Mouse (Mus musculus) myocyte (in vitro differentiated cells): ENCODE measurements at regions not wholly inside any gene's neighbourhood (a gene's known extent, or its start where the extent isn't known, plus 50 kb on each side); places are given as distances from the start of the nearest gene placed in this dataset.
A peak's percentile ranks its signal among the peaks of the same experiment; 100 is the strongest.

Experiments
- H3K27me3 ChIP-seq: one replicate; pipeline ENCODE4 v1.6.1; 2011; ENCODE audit not compliant: control insufficient read depth, insufficient read depth, insufficient read length
- H3K36me3 ChIP-seq: one replicate; pipeline ENCODE4 v1.6.1; 2011; ENCODE audit not compliant: control insufficient read depth, insufficient read depth
- H3K4me2 ChIP-seq: one replicate; pipeline ENCODE4 v1.6.1; 2011; ENCODE audit warnings: low read depth, control low read depth
- H3K4me3 ChIP-seq: one replicate; pipeline ENCODE4 v1.5.1; 2011; ENCODE audit warnings: mild to moderate bottlenecking, control low read depth, moderate library complexity
- H3K79me2 ChIP-seq: one replicate; pipeline ENCODE4 v1.6.1; 2011; ENCODE audit not compliant: control insufficient read depth, insufficient read depth
- H3ac ChIP-seq: one replicate; pipeline ENCODE4 v1.6.1; 2011; ENCODE audit not compliant: control insufficient read depth, insufficient read length
- CEBPB ChIP-seq: IDR thresholded peaks from 2 replicates; pipeline ENCODE4 v1.6.1; 2011; ENCODE audit warnings: mild to moderate bottlenecking, moderate library complexity; ENCODE audit not compliant: poor library complexity, insufficient read depth, severe bottlenecking
- E2F4 ChIP-seq: IDR thresholded peaks from one replicate; pipeline ENCODE4 v1.6.1; 2011; ENCODE audit warnings: mild to moderate bottlenecking, control low read depth, moderate library complexity; ENCODE audit not compliant: insufficient read depth
- MAX ChIP-seq: IDR thresholded peaks from one replicate; pipeline ENCODE4 v1.6.1; 2011; ENCODE audit warnings: low read depth, mild to moderate bottlenecking, control low read depth
- MYOD1 ChIP-seq, 3 experiments: IDR thresholded peaks; one replicate each; pipeline ENCODE4 v1.6.1; 2011; ENCODE audit warnings: control low read depth in 2 of 3, low read depth in 2 of 3, mild to moderate bottlenecking in 2 of 3, moderate library complexity in 1 of 3; ENCODE audit not compliant: insufficient read length in 2 of 3, control insufficient read depth in 1 of 3
- MYOG ChIP-seq, 3 experiments: IDR thresholded peaks; one replicate each; pipeline ENCODE4 v1.6.1; 2011; ENCODE audit warnings: control low read depth in 2 of 3, low read depth in 2 of 3, mild to moderate bottlenecking in 2 of 3; ENCODE audit not compliant: insufficient read length in 2 of 3, control insufficient read depth in 1 of 3, insufficient read depth in 1 of 3
- POLR2A ChIP-seq: IDR thresholded peaks from one replicate; pipeline ENCODE4 v1.6.1; 2011; ENCODE audit warnings: low read depth, mild to moderate bottlenecking, control low read depth, moderate library complexity; ENCODE audit not compliant: insufficient read length
- POLR2AphosphoS2 ChIP-seq: IDR thresholded peaks from one replicate; pipeline ENCODE4 v1.6.1; 2011; ENCODE audit warnings: low read depth, control low read depth; ENCODE audit not compliant: insufficient read length
- REST ChIP-seq: IDR thresholded peaks from one replicate; pipeline ENCODE4 v1.6.1; 2011; ENCODE audit warnings: mild to moderate bottlenecking, control low read depth, moderate library complexity; ENCODE audit not compliant: insufficient read depth, insufficient read length
- SRF ChIP-seq: IDR thresholded peaks from one replicate; pipeline ENCODE4 v1.6.1; 2011; ENCODE audit warnings: low read depth; ENCODE audit not compliant: control insufficient read depth, insufficient read length
- TCF12 ChIP-seq: IDR thresholded peaks from one replicate; pipeline ENCODE4 v1.6.1; 2011; ENCODE audit warnings: mild to moderate bottlenecking, control low read depth; ENCODE audit not compliant: poor library complexity, insufficient read depth, severe bottlenecking
- TCF3 ChIP-seq: IDR thresholded peaks from one replicate; pipeline ENCODE4 v1.6.1; 2011; ENCODE audit warnings: low read depth, control low read depth; ENCODE audit not compliant: insufficient read length
- USF1 ChIP-seq: IDR thresholded peaks from one replicate; pipeline ENCODE4 v1.6.1; 2011; ENCODE audit warnings: low read depth, mild to moderate bottlenecking, control low read depth, moderate library complexity

- Histone ChIP-seq H3K36me3 (no peaks in the 10 kb centered on the region), H3K79me2 (no peaks in the 10 kb centered on the region), H3K4me2 (no peak overlapping the region)
Measured at GRCm38 (mm10) chr16:50002456-50002788, 202.1 kb downstream of the Cd47 start.

GRCm38 (mm10) chr16:50009046-50009445, 208.7 kb downstream of the Cd47 start:
- Histone ChIP-seq H3ac (no peak overlapping the region), H3K36me3 (no peaks in the 10 kb centered on the region), H3K4me2 (no peak overlapping the region), H3K4me3 (no peak overlapping the region), H3K27me3 (no peaks in the 10 kb centered on the region), H3K79me2 (no peaks in the 10 kb centered on the region)
- TF ChIP-seq MAX (no peak), USF1 (peak; percentile 11)

More at GRCm38 (mm10) chr16:50002456-50002788, 202.1 kb downstream of the Cd47 start:
- no peak overlapping the region for H3ac ChIP-seq
- H3K4me3 ChIP-seq: no peak overlapping the region
- TF ChIP-seq MAX (no peak), USF1 (no peak), REST (no peak), MYOD1 (IDR thresholded peaks at IDR 0.05; ENCODE audit: control insufficient read depth in 1 of 3, insufficient read length in 2 of 3, low read depth in 2 of 3) (no peak), E2F4 (no peak), CEBPB (no peak), POLR2A (no peak), TCF3 (no peak), MYOG (IDR thresholded peaks at IDR 0.05; ENCODE audit: control insufficient read depth in 1 of 3, insufficient read depth in 1 of 3, insufficient read length in 2 of 3, low read depth in 2 of 3) (no peak), SRF (no peak), TCF12 (no peak), POLR2AphosphoS2 (no peak)
- no peaks in the 10 kb centered on the region for H3K27me3 ChIP-seq

GRCm38 (mm10) chr16:50009542-50009941, 209.2 kb downstream of the Cd47 start:
- no peaks in the 10 kb centered on the region for H3K36me3 ChIP-seq
- peak overlapping the region; percentile 66 for H3K4me2 ChIP-seq
- no peaks in the 10 kb centered on the region for H3K27me3 ChIP-seq
- TF ChIP-seq TCF12 (no peak), USF1 (no peak), MAX (no peak), CEBPB (no peak), MYOG (IDR thresholded peaks at IDR 0.05; ENCODE audit: control insufficient read depth in 1 of 3, insufficient read depth in 1 of 3, insufficient read length in 2 of 3, low read depth in 2 of 3) (no peak), SRF (no peak), POLR2AphosphoS2 (no peak), MYOD1 (IDR thresholded peaks at IDR 0.05; ENCODE audit: control insufficient read depth in 1 of 3, insufficient read length in 2 of 3, low read depth in 2 of 3) (no peak), E2F4 (no peak), TCF3 (no peak), POLR2A (no peak), REST (no peak)
- H3K79me2 ChIP-seq: no peaks in the 10 kb centered on the region
- no peak overlapping the region for H3K4me3 ChIP-seq
- no peak overlapping the region for H3ac ChIP-seq

DNA sequence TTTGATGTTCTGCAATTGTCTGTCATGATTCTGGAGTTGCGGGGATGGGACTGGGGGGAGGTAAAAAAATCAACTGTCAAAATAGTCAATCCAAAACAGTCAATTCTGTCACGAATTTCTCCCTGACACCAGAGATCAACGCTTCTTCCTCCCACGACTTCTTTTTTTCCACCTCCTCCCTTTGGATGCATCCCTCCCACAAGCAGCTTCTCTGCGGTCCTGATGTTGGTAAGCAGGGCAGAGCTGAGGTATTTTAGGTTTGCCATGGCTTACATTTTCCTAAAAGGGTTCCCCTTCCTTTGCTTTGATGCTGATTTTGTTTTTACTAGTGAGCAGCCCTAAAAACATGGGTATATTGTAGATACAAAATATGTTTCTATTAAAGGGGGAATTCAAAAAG, 209.7 kb downstream of the Cd47 start:
- no peak for TF ChIP-seq MYOD1 (IDR thresholded peaks at IDR 0.05; ENCODE audit: control insufficient read depth in 1 of 3, insufficient read length in 2 of 3, low read depth in 2 of 3)
- H3ac ChIP-seq: no peak overlapping the region
- H3K79me2 ChIP-seq: no peaks in the 10 kb centered on the region
- H3K4me3 ChIP-seq: no peak overlapping the region
- peak overlapping the region; percentile 66 for H3K4me2 ChIP-seq
- H3K27me3 ChIP-seq: no peaks in the 10 kb centered on the region
- H3K36me3 ChIP-seq: no peaks in the 10 kb centered on the region

- Histone ChIP-seq H3ac (no peak overlapping the region), H3K79me2 (no peaks in the 10 kb centered on the region), H3K27me3 (no peaks in the 10 kb centered on the region), H3K36me3 (no peaks in the 10 kb centered on the region), H3K4me3 (no peak overlapping the region), H3K4me2 (peak overlapping the region; percentile 66)
- TF ChIP-seq REST: no peak
- no peak for TF ChIP-seq POLR2AphosphoS2
- 0 out of 2 replicates have a peak, but pooled peaks have one; percentile 30 for TF ChIP-seq CEBPB
Measured at GRCm38 (mm10) chr16:50010532-50010971, 210.2 kb downstream of the Cd47 start.

DNA sequence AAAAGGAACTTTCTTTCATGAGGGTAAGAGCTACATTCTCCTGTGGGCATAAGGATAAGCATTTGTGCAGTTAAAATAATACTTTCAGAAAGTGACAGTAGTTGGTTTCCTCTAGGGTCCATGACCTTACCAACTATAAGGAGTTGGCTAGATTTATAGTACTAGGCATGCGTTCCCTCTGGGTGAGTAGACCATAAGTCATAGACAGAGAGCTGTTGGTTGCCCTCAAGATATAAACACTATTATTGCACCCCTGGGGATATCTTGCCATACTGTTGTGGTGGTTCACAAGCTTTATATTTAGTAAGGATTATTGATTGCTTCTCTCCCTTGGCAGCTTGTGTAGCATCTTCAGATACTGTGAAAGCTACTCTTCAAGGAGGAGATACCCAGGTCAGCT, 223.6 kb downstream of the Cd47 start:
- H3K36me3 ChIP-seq: no peaks in the 10 kb centered on the region
- no peaks in the 10 kb centered on the region for H3K79me2 ChIP-seq

More for the DNA sequence above, 223.6 kb downstream of the Cd47 start:
- TF ChIP-seq CEBPB (0 out of 2 replicates have a peak, but pooled peaks have one; percentile 12), SRF (no peak), MYOD1 (IDR thresholded peaks at IDR 0.05; ENCODE audit: control insufficient read depth in 1 of 3, insufficient read length in 2 of 3, low read depth in 2 of 3) (peak in 2 of 3 experiments; percentile 47 to 61)
- Histone ChIP-seq H3ac (no peak overlapping the region), H3K4me3 (no peak overlapping the region), H3K27me3 (no peaks in the 10 kb centered on the region), H3K4me2 (no peak overlapping the region)
